Mouse (Mus musculus) embryo, embryonic 11.5 days (tissue): ENCODE results near the gene Rnf128.

ENCODE experiments used
- DNase-seq: peaks from one replicate; pipeline ENCODE4 v3.0.0-alpha.2; 2012; ENCODE audit warnings: low read depth, low spot score

The Rnf128 gene

GRCm38 (mm10) chrX:139622071-139622470 lies 59.0 kb downstream of the Rnf128 start:
- DNase-seq: no peak

DNA sequence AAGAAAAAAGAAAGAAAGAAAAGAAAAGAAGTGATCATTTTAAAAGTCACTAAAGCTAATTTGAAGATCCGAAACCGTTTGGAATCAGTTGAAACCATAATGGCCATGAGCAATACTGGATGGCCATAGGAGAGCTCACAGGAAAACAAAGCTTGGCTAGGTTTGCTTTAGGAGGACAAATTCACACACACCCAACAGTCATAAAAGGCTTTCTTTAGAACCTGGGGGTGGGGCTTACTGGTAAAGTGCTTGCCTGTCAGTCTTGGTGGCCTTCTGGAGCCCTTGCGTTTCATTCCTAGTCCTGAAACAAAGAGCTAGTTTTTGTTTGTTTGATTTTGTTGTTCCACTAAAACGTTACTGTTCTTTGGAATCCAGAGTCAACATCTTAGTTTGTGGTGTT lies 71.6 kb downstream of the Rnf128 start:
- DNase-seq: no peak

GRCm38 (mm10) chrX:139639744-139640143 lies 76.6 kb downstream of the Rnf128 start:
- DNase-seq: no peak

DNA sequence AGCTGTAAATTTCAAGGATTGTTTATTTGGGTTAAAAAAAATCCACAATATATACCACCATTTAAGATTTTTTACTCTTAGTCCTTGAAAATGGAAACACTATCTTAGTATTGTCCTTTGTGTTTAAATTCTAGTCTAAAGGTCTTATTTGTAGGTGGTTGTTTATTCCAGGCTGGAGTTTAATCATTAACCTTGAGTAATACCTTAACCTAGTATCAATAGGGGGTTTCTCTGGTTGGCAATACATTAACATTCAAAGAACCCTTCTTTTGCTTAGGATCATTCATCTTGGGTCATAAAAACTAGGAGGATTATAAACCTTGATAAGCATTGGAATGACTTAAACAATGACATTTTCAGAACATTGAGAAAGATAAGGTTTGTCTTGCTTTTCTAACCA lies 77.3 kb downstream of the Rnf128 start:
- no peak for DNase-seq

GRCm38 (mm10) chrX:139652226-139652625 lies 89.1 kb downstream of the Rnf128 start:
- DNase-seq: no peak

- no peak for DNase-seq
Observed at GRCm38 (mm10) chrX:139653292-139653691, 90.2 kb downstream of the Rnf128 start.

DNA sequence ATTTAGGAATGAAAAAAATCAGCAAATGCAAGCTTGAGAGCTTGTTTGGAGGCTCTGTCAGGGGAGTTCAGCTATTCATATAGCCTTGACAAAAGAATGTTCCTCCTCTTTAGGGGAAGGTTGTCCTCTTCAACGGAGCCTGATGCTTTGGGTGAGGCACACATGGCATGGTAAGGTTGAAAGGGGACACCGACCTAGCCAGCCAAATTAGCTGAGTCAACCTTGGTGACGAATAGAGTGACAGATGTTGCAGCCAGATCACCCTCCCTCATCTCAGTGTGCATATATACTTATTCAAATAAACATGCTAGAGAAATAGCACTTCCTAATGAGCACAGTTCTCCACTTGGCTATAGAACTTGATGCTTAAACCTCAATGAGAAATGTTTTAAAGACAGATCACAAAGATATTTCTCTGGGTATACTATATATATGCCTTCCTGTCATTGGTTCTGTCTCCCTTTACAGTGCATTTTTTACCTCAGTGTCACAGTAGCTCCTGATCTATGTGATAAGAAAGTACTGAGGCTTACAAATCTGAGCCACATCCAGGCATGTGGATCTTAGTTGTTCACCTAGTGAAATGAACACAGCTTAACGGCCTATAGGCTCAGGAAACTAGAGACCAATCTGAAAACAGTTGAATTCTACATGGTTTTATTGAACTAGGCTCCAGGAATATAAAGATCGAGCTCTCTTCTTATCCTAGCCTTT lies 91.4 kb downstream of the Rnf128 start:
- DNase-seq: no peak

- no peak for DNase-seq
Observed at GRCm38 (mm10) chrX:139662111-139662510, 99.0 kb downstream of the Rnf128 start.

DNA sequence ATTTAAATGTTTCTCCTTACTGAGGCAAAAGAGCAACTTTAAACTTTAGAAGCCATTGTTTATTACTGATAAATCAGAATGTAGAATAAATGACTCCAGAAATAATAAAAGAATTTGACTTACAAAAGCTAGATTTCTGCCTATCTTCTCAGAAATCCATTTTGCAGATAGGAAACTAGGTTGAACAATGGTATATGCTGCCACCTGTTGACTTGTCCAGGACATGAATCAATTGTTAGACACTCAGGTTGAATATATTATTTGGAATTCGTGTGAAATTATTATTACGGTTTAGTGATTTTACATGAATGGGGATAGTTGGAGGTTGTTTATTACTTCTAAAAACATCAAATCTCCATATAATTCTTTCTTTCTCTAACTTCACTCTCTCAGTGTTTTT lies 102.7 kb downstream of the Rnf128 start:
- DNase-seq: no peak

DNA sequence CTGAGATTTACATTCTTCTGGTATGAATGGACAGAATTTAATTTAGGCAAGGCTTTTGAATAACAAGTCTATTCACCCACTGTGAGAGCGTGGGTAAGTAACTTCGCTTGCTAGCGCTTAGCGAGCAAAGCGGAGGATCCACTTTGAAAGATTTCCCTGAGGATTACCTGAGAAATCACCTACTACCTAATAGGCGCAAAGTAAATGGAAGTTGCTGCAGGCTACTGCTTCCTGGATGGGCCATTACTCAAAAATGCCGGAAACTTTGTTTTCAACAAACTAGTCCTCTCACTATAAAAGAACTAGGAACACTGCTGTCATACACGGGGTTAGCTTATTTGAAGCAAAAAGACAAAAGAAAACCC lies 121.3 kb downstream of the Rnf128 start:
- peak; percentile 1 for DNase-seq

DNA sequence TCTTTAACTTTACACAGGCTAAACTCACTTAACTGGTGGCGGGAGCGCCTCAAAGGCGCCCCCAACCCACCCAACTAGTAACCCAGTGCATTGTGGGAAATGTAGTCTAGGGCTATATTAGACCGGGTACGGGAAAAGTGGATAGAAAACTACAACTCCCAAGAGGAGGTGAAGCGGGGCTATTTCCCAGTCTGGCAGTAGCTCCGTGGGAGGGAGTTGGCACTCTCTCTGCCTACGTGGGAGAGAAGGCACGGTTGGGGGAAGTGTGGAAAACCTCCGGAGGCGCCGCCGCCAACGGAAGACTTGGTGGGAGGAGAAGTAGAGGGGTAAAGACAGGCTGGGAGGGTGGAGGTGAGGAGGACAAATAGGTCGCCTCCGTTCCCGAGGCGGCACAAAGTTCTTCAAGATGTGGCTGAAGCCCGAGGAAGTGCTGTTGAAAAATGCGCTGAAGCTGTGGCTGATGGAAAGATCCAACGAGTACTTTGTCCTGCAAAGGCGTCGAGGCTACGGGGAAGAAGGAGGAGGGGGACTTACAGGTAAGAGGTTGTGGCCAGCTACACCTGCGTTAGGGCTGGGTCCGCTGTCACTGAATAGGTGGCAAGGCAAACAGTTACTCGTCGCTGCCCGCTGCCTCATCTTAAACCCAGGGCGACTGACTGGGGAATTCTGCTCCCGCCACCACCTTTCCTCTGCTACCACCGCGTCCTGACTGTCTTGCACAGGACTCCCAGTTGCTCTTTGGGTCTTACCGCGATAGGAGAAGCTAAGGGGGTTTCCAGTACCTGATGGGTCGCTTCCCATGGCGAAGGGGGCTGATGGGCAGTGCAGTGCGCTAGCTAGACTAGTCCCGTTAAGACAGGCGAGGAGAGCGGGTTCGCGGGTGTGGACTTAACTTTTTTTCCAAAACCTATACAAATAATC lies 121.9 kb downstream of the Rnf128 start, which contains the start of gene Tbc1d8b:
Gene Tbc1d8b, plus strand, starts transcription at position 222 of the 921 bp plus-strand sequence.
- peak; percentile 69 for DNase-seq

GRCm38 (mm10) chrX:139714381-139714780 lies 151.3 kb downstream of the Rnf128 start, which contains the start of gene Gm15013:
Gm15013 (minus strand) TSS chrX:139714481.
- DNase-seq: no peak

- DNase-seq: no peak
Observed at GRCm38 (mm10) chrX:139722350-139722749, 159.2 kb downstream of the Rnf128 start.
